Mouse (Mus musculus) liver, postnatal 0 days (tissue): ENCODE results near the gene Rara.

ENCODE experiments used
- CTCF ChIP-seq: sonication (generic); IDR thresholded peaks from 2 replicates; pipeline ENCODE4 v1.5.1; 2016; ENCODE audit warnings: antibody characterized with exemption, low read depth
- EP300 ChIP-seq: IDR thresholded peaks from 2 replicates; pipeline ENCODE4 v1.6.1; 2016; ENCODE audit warnings: antibody characterized with exemption, low read depth, mild to moderate bottlenecking

GRCm38 (mm10) chr11:98982773-98983133, 55.1 kb downstream of the Rara start, which contains the start of gene Gjd3:
- TF ChIP-seq CTCF, result no peak
- no peak for TF ChIP-seq EP300
